Mouse (Mus musculus) CH12F3 (cell line): ENCODE data around the gene Hdhd3.

Experiments
- in situ Hi-C: fragments of 300-500 bp; cut with MboI; formaldehyde crosslinking; loops from 2 replicates; pipeline ENCODE4 v1.14.3; 2020; ENCODE audit warnings: low sequenced_read_pairs

Hdhd3 gene

DNA sequence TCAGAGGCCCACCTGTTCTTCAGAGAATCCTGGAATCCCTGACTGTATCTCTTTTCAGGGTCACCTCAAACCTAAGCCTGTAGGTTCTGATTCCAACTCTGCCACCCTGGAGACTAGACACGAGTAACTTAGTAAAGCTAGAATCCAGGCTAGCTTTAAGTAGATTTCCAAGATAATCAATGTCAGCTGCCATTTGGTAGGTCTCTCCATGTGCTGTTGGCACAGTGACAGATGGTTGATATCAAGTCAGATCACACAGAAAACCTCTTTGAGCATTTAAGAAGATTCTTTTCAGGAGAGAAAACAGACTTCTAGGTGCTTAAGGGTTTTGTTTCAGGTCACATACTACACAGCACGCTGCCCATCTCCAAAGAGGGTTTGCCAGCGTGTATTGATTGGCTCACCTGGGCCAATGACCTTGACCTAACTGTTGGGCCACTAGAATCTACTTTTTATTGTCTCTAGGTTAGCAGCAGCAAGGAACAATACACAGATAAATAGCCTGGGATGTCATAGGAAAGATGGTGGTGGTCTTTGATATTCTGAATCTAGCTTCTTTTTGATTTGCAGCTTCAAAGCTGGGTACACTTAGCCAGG, at the start of gene Hdhd3:
Gene Hdhd3 (minus strand): TSS at position 94 of the 597 bp plus-strand sequence.
- in situ Hi-C loops: loop anchor here (10.0 kb wide), 1 partner anchor 149 kb away; no protein-coding TSS in a partner anchor

- in situ Hi-C loops: loop anchor here (10.0 kb wide), 1 partner anchor 203 kb away; no protein-coding TSS in a partner anchor
Measured at GRCm38 (mm10) chr4:62551966-62552365, 48.7 kb upstream of the Hdhd3 start.

- in situ Hi-C loops: no loop called here
Measured at GRCm38 (mm10) chr4:62544801-62545200, 41.5 kb upstream of the Hdhd3 start.

GRCm38 (mm10) chr4:62543782-62544181, 40.5 kb upstream of the Hdhd3 start:
- in situ Hi-C loops: no loop called here

DNA sequence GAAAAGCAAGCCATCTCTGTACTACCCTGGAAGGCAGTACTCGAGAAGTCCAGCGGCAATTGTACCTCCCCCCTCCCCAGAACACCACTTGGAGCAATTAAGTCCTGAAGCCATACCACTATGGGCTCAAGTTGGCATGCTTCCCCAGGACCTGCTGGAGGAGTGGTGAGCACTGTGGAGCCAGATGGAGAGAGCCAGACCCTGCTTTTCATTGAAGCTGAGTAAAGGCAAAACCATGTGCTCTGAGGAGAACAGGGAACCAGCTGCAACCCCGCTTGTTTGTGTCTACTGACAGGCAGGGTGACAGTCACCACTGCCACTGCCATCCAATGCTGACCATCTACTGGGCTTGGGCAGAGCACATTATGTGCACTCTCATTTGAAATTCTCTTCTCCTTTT, 38.5 kb upstream of the Hdhd3 start:
- in situ Hi-C loops: no loop called here

GRCm38 (mm10) chr4:62533729-62534128, 30.5 kb upstream of the Hdhd3 start:
- in situ Hi-C loops: no loop called here

- in situ Hi-C loops: no loop called here
Measured at GRCm38 (mm10) chr4:62527655-62528054, 24.4 kb upstream of the Hdhd3 start.

GRCm38 (mm10) chr4:62526256-62526655, 23.0 kb upstream of the Hdhd3 start:
- in situ Hi-C loops: no loop called here

GRCm38 (mm10) chr4:62525489-62525811, 22.2 kb upstream of the Hdhd3 start:
- in situ Hi-C loops: no loop called here

- in situ Hi-C loops: no loop called here
Measured at GRCm38 (mm10) chr4:62524651-62525488, 21.6 kb upstream of the Hdhd3 start, which contains the start of the genes Pole3 and 4933430I17Rik. Gene Pole3, minus strand, starts transcription at chr4:62525068. Gene 4933430I17Rik, plus strand, starts transcription at chr4:62525369.

GRCm38 (mm10) chr4:62520892-62521400, 17.7 kb upstream of the Hdhd3 start:
- in situ Hi-C loops: no loop called here

GRCm38 (mm10) chr4:62519849-62520233, 16.6 kb upstream of the Hdhd3 start, which contains the start of gene Alad:
Gene Alad, minus strand, starts transcription at chr4:62519918.
- in situ Hi-C loops: no loop called here

- in situ Hi-C loops: no loop called here
Measured at GRCm38 (mm10) chr4:62519122-62519848, 16.0 kb upstream of the Hdhd3 start.

DNA sequence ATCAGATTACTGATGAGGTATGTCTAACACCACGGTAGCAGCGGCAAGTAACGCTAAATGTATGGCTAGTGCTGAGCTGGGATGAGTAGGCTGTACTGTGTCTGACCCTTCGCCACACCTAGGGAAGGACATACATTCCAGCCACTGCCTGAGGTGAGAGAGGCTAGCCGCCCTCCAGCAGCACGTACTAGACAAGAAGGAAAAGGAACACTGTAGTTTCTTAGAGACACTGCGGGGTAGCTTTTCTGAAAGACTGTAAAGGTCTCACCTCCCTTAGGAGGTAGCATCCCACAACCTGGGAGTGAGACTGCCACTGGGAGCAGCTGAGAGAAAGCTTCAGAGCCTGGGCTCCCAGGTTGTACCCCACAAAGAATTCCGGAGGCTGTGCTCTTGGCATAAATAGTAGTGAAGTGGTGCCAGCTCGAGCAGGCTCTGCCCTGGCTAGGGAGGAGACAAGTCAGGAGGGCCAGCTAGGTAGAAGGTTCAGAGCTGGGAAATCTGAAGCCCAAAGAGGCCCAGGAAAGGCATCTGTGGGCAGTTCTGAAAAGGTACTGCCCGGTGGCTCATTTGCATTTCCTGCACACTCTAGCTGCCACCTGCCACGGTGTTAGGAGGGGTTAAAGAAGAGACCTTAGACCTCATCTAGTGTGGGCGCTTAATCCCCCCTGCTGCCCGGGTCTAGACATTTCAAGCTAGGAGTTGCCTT, 15.3 kb upstream of the Hdhd3 start:
- in situ Hi-C loops: no loop called here

GRCm38 (mm10) chr4:62517538-62518415, 14.5 kb upstream of the Hdhd3 start:
- in situ Hi-C loops: no loop called here

GRCm38 (mm10) chr4:62517046-62517445, 13.8 kb upstream of the Hdhd3 start:
- in situ Hi-C loops: no loop called here

DNA sequence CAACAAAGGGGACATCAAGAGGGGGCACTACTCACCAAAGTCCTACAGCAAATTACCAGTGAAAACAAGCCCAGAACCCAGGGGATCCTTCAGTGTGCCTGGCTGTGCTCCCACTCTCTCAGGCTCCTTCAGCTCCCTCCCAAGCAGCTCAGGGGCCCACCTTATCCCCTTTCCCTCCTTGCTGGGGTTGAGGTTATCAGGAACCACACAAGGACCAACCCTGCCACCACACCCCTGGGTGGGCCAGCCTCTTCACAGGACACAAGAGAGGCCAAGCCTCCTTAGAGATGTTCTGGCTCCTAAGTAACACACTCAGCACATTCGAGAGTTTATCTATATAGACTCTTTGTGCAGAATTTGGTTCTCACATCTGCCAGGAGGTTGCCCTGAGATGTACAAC, 13.3 kb upstream of the Hdhd3 start:
- in situ Hi-C loops: no loop called here

GRCm38 (mm10) chr4:62516079-62516478, 12.8 kb upstream of the Hdhd3 start:
- in situ Hi-C loops: no loop called here

GRCm38 (mm10) chr4:62515490-62515889, 12.2 kb upstream of the Hdhd3 start:
- in situ Hi-C loops: no loop called here

GRCm38 (mm10) chr4:62514995-62515394, 11.7 kb upstream of the Hdhd3 start:
- in situ Hi-C loops: no loop called here
